Mouse (Mus musculus): ENCODE measurements around the gene Specc1.
A peak's percentile ranks its signal among the peaks of the same experiment; 100 is the strongest.

Gene Specc1

GRCm38 (mm10) chr11:62187074-62187473, 230.5 kb downstream of the Specc1 start:
- DNase-seq: no peak

- DNase-seq: no peak
These were observed 235.5 kb downstream of the Specc1 start for GRCm38 (mm10) chr11:62192050-62192449.

GRCm38 (mm10) chr11:62193116-62193515, 236.6 kb downstream of the Specc1 start:
- no peak for DNase-seq

- no peak for DNase-seq
These were observed 237.7 kb downstream of the Specc1 start for GRCm38 (mm10) chr11:62194217-62194616.

- no peak for DNase-seq
These were observed 244.4 kb downstream of the Specc1 start for GRCm38 (mm10) chr11:62200901-62201512.

- no peak for DNase-seq
These were observed 246.1 kb downstream of the Specc1 start for GRCm38 (mm10) chr11:62202645-62203044.

- no peak for DNase-seq
These were observed 252.5 kb downstream of the Specc1 start for GRCm38 (mm10) chr11:62209111-62209510.

GRCm38 (mm10) chr11:62209891-62210290, 253.3 kb downstream of the Specc1 start:
- no peak for DNase-seq

- DNase-seq: no peak
These were observed 256.9 kb downstream of the Specc1 start for GRCm38 (mm10) chr11:62213384-62213989.

GRCm38 (mm10) chr11:62215107-62215506, 258.5 kb downstream of the Specc1 start:
- DNase-seq: no peak

- DNase-seq: no peak
These were observed 261.2 kb downstream of the Specc1 start for GRCm38 (mm10) chr11:62217751-62218150.

- no peak for DNase-seq
These were observed 264.4 kb downstream of the Specc1 start for GRCm38 (mm10) chr11:62220756-62221510.

GRCm38 (mm10) chr11:62223416-62223815, 266.9 kb downstream of the Specc1 start:
- no peak for DNase-seq

- DNase-seq: no peak
These were observed 267.4 kb downstream of the Specc1 start for GRCm38 (mm10) chr11:62223962-62224361.

GRCm38 (mm10) chr11:62224797-62225196, 268.2 kb downstream of the Specc1 start:
- no peak for DNase-seq

- no peak for DNase-seq
These were observed 284.2 kb downstream of the Specc1 start for GRCm38 (mm10) chr11:62240631-62241261.

GRCm38 (mm10) chr11:62243871-62244270, 287.3 kb downstream of the Specc1 start:
- DNase-seq: no peak

GRCm38 (mm10) chr11:62244471-62244870, 287.9 kb downstream of the Specc1 start:
- no peak for DNase-seq

- DNase-seq: no peak
These were observed 291.3 kb downstream of the Specc1 start for GRCm38 (mm10) chr11:62247759-62248400.

GRCm38 (mm10) chr11:62248401-62249244, 292.1 kb downstream of the Specc1 start, which contains the start of gene Adora2b:
TSS of gene Adora2b (plus strand) at chr11:62248984.
- DNase-seq: peak; percentile 70 to 72

- DNase-seq: no peak
These were observed 292.9 kb downstream of the Specc1 start for GRCm38 (mm10) chr11:62249266-62250037.

All from thymus, postnatal 36 days (tissue).